Mouse (Mus musculus): Measurements from ENCODE around the gene Mettl21a.

DNA sequence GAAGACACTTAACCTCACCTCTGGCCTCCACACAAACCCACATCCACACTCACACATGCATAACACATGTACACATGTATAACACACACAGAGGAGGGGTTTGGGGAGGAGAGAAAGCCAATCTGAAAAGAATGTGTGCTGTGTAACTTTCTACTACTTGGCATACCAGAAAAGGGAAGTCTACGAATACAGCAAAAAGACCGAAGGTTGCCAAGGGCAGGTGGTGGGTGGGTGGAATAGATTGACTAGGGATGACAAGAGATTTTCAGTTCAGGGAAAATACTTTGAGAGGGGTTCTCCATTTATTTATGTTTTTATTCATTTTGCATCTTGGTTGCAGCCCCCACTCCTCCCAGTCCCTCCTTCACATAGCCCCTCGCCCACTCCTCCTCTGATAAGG, 27.5 kb upstream of the Mettl21a start:
- no peak for TF ChIP-seq POLR2A (IDR thresholded peaks at IDR 0.05; ENCODE audit: borderline replicate concordance, control insufficient read depth, low read depth, low read length)
- no peak for TF ChIP-seq CTCF (IDR thresholded peaks at IDR 0.05; ENCODE audit: control insufficient read depth, insufficient read depth, low read length)

Data from bone marrow, adult 2 months (tissue).